8 mouse cellular contexts compared by ENCODE assay signal in the genomic region with DNA sequence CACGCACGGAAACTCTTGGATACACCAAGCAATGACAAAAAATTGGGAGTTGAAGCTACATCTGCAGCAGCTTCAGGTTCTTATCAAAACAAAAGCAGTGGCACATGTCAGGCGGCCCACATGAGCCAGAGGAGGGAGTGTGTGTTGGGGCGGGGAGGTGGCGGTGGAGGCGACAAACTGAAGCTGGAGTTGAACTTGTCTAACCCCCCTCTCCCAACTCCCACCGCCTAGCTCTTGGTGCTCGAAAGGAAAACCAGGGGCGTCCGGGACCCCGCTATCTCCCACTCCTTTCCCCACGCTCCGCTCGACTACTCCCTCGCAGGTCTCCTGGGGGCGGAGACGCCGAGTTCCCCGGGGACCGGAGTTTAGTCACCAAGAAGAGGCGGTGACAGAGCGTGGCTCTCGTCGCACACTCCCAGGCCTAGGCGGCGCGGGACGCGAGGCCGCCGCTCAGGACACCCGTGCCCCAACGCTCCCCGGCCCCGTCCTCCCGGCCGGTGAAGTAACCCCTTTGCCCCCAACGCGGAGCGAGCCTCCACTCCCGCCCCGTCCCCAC. TPM values are rescaled to one million over a fixed set of nuclear protein-coding genes. Genes with fewer than 3 reads are reported as not detected.
DNase-seq lines count a peak whose midpoint lies in the region; ATAC-seq and TF ChIP-seq lines count a peak whose summit lies in the region.

No protein-coding gene starts in this region.

- DNase-seq in kidney, adult 11 months: peak; percentile 40
- DNase-seq in kidney, postnatal 14 days: no peak
- peak; percentile 53 to 64 for DNase-seq in cerebellum, postnatal 25 days
- DNase-seq in gastrocnemius, adult 8-10 months (ENCODE audit: low spot score in 2 of 2): peak; percentile 32 to 36
- peak; percentile 71 for DNase-seq in hindbrain, postnatal 0 days (ENCODE audit: low spot score)
- peak; percentile 75 to 82 for DNase-seq in spleen, adult 18-20 months

- ATAC-seq in hindbrain, postnatal 0 days: peak; percentile 87
- ATAC-seq in limb, embryonic 13.5 days (ENCODE audit: low FRiP score, low read depth): peak; percentile 62
- ATAC-seq in midbrain, embryonic 13.5 days: peak; percentile 84

- peak overlapping the region; percentile 91 for H3K4me3 ChIP-seq in hindbrain, postnatal 0 days (ENCODE audit: low read length)
- peak overlapping the region; percentile 85 for H3K4me3 ChIP-seq in limb, embryonic 13.5 days
- peak overlapping the region; percentile 91 for H3K4me3 ChIP-seq in midbrain, embryonic 13.5 days (replicated peaks)

- TF ChIP-seq CTCF in hindbrain, postnatal 0 days (IDR thresholded peaks at IDR 0.05; ENCODE audit: low read depth): no peak

- H3K9me3 ChIP-seq in hindbrain, postnatal 0 days (ENCODE audit: low read length): no peaks in the 10 kb centered on the region
- H3K9me3 ChIP-seq in limb, embryonic 13.5 days: no peaks in the 10 kb centered on the region
- no peaks in the 10 kb centered on the region for H3K9me3 ChIP-seq in midbrain, embryonic 13.5 days

- H3K4me1 ChIP-seq in hindbrain, postnatal 0 days (ENCODE audit: insufficient read depth, low read length): no peaks in the 10 kb centered on the region
- peaks cover 9% of the 10 kb centered on the region for H3K4me1 ChIP-seq in limb, embryonic 13.5 days
- peaks cover 9% of the 10 kb centered on the region for H3K4me1 ChIP-seq in midbrain, embryonic 13.5 days (replicated peaks)

- H3K4me2 ChIP-seq in hindbrain, postnatal 0 days (ENCODE audit: low read depth, low read length): peak overlapping the region; percentile 94
- H3K4me2 ChIP-seq in limb, embryonic 13.5 days (replicated peaks): peak overlapping the region; percentile 88
- H3K4me2 ChIP-seq in midbrain, embryonic 13.5 days (replicated peaks): peak overlapping the region; percentile 85

- peak overlapping the region; percentile 79 for H3K9ac ChIP-seq in hindbrain, postnatal 0 days (replicated peaks; ENCODE audit: low read length)
- H3K9ac ChIP-seq in limb, embryonic 13.5 days: peak overlapping the region; percentile 92
- H3K9ac ChIP-seq in midbrain, embryonic 13.5 days (replicated peaks): peak overlapping the region; percentile 88

- no peaks in the 10 kb centered on the region for H3K36me3 ChIP-seq in hindbrain, postnatal 0 days (ENCODE audit: insufficient read depth, low read length)
- H3K36me3 ChIP-seq in limb, embryonic 13.5 days: peaks cover 6% of the 10 kb centered on the region
- no peaks in the 10 kb centered on the region for H3K36me3 ChIP-seq in midbrain, embryonic 13.5 days

- WGBS in hindbrain, postnatal 0 days: under 1% methylated on average over 42 of the region's 42 CpGs
- WGBS in limb, embryonic 13.5 days: under 1% methylated on average over 42 of the region's 42 CpGs
- under 1% methylated on average over 42 of the region's 42 CpGs for WGBS in midbrain, embryonic 13.5 days

- H3K27me3 ChIP-seq in hindbrain, postnatal 0 days (ENCODE audit: insufficient read depth, low read length): no peaks in the 10 kb centered on the region
- no peaks in the 10 kb centered on the region for H3K27me3 ChIP-seq in limb, embryonic 13.5 days
- no peaks in the 10 kb centered on the region for H3K27me3 ChIP-seq in midbrain, embryonic 13.5 days

- H3K27ac ChIP-seq in hindbrain, postnatal 0 days: peak overlapping the region; percentile 81
- H3K27ac ChIP-seq in limb, embryonic 13.5 days: peak overlapping the region; percentile 87
- H3K27ac ChIP-seq in midbrain, embryonic 13.5 days: peak overlapping the region; percentile 87

RNA-seq across cellular contexts. Expression of a gene that starts 1.6 kb away (rescaled TPM):
- not detected for total RNA-seq in gastrocnemius, adult 8-10 months (2022)
- total RNA-seq in hindbrain, postnatal 0 days (2014; rRNA removed): not detected in 2 replicates
- polyA plus RNA-seq in hindbrain, postnatal 0 days (2015; fragmentation: Nextera tagmentation; extraction: Ambion mirVana): not detected in 2 replicates
- polyA plus RNA-seq in limb, embryonic 13.5 days (2015; fragmentation: Nextera tagmentation; extraction: Ambion mirVana): not detected in 2 replicates
- polyA plus RNA-seq in midbrain, embryonic 13.5 days (2015; fragmentation: Nextera tagmentation; extraction: Ambion mirVana): not detected in 2 replicates

RNA-seq across cellular contexts. Expression of a gene that starts 29.4 kb away (rescaled TPM):
- total RNA-seq in gastrocnemius, adult 8-10 months (2022): 1 to 10 TPM; 1.8 to 3.1 (median 2.7) TPM
- 2.3 and 3.1 TPM in 2 replicates for total RNA-seq in hindbrain, postnatal 0 days (2014; rRNA removed)
- 4.6 and 6.0 TPM in 2 replicates for polyA plus RNA-seq in hindbrain, postnatal 0 days (2015; fragmentation: Nextera tagmentation; extraction: Ambion mirVana)
- polyA plus RNA-seq in limb, embryonic 13.5 days (2015; fragmentation: Nextera tagmentation; extraction: Ambion mirVana): 21.6 and 23.7 TPM in 2 replicates
- polyA plus RNA-seq in midbrain, embryonic 13.5 days (2015; fragmentation: Nextera tagmentation; extraction: Ambion mirVana): 16.0 and 21.8 TPM in 2 replicates
